Mouse (Mus musculus) kidney, postnatal 36 days (tissue): ENCODE measurements at regions not wholly inside any gene's neighbourhood (a gene's known extent, or its start where the extent isn't known, plus 50 kb on each side); places are given as distances from the start of the nearest gene placed in this dataset.
"Not testable (repeated sequence)": the region's sequence is repeated elsewhere in the genome, so short reads cannot be mapped to it uniquely, and the experiment has no call there.

Experiments used
- DNase-seq, 2 experiments: peaks; one replicate each; pipeline ENCODE4 v3.0.0; 2021 to 2022; ENCODE audit warnings: mixed read lengths in 2 of 2

- not testable (repeated sequence) for DNase-seq
Observed at GRCm38 (mm10) chr6:68033608-68034007, 498.0 kb upstream of the Tacstd2 start.

GRCm38 (mm10) chr6:68030740-68031139, 495.1 kb upstream of the Tacstd2 start:
- peak in 1 of 2 experiments; percentile 1 for DNase-seq
